Mouse (Mus musculus): ENCODE measurements around the gene 1700019D03Rik.
"Not testable (repeated sequence)": the region's sequence is repeated elsewhere in the genome, so short reads cannot be mapped to it uniquely, and the experiment has no call there.

1700019D03Rik gene

DNA sequence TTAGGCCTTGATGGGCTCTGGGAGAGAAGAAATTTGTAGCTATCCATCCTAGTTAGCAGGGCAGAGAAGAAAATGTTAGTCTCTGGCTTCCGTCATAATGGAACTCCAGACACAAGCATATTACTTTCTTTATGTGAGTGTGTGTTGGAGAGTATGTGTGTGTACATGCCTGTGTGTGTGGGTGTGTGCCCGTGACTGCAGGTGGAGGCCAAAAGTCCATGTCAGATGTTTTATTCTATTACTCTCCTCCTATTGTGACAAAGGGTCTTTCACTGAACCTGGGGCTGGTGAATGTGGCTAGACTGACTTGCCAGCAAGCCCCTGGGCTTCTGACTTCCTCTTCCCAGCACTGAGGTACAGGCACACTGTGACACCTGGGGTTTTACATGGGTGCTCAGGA is 65.5 kb downstream of the 1700019D03Rik start:
- no peak for DNase-seq (ENCODE audit: low spot score)

DNA sequence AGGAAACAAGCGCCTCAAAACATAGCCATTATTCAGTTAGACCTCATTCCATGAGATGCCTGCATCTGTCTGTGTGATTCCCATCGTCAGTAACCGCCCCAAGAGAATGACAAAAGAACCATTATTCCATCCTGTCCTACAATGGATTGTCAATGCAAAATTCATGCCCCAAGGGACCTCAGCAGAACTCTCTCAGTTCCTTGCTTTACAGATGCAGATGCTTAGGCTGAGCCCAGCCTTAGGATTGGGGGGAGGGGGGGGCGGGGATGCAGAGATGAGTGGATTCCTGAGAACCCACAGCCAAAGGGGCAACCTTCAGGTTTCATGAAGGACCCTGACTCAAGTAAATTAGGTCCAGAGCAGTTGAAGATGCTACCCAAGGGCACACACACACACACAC is 66.4 kb downstream of the 1700019D03Rik start:
- DNase-seq (ENCODE audit: low spot score) = no peak

DNA sequence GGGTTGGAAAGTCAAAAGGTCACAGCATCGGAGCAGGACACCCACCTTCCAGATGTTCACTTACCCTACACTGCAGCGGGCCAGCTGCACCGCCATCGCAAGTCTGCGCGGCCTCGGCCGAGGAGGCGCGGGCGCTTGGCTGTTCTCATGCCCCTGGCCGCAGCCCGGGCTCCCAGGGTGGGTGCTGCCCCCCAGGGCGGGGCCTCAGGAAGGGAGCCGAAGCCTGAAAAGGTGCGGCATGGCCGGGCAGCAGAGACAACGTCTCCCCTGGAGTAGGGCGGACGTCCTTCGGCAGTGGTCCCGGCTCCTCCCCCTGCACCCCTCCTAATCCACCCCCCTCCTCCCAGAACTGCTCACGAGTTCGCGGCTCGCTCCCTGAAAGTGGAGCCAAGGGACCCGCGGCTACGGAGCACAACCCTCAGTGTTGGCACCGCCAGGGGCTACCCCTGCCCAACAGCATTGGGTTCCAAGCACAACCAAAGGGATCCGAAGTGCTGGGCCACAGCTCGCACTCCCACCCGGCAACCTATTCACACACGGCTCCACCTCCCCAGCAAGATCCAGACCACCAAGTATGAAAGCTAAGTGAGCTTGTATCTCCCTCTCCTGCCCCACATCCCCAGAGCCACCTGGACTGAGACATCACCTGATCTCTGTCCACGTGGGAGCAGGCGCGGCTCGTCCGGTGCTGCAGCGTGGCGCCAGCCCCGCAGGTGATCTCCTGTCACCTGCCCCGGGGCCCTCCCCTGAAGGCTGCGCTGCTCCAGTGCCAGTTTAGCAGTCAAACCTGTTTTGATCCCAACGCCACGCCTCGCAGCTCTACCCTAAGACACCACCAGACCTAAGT is 67.2 kb downstream of the 1700019D03Rik start:
- DNase-seq (ENCODE audit: low spot score) = no peak

DNA sequence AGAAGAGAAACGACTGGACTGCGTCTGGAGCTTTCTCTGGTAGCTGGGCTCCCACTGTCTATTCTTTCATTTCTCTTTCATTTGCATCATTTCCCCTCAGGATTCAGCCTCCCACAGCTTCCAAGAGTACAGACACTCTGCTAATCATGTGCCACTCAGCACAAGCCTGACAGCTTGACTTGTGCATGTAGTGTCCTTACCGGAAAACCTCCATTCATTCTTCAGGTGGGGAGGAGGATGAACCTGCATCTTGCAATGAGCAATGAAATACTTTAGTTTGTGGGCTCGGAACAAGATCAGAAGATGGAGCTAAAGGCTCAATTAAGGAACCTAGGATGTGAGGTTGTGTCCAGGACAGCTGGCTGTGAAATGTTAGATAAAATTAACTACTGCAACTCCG is 67.8 kb downstream of the 1700019D03Rik start:
- DNase-seq (ENCODE audit: low spot score) = no peak

DNA sequence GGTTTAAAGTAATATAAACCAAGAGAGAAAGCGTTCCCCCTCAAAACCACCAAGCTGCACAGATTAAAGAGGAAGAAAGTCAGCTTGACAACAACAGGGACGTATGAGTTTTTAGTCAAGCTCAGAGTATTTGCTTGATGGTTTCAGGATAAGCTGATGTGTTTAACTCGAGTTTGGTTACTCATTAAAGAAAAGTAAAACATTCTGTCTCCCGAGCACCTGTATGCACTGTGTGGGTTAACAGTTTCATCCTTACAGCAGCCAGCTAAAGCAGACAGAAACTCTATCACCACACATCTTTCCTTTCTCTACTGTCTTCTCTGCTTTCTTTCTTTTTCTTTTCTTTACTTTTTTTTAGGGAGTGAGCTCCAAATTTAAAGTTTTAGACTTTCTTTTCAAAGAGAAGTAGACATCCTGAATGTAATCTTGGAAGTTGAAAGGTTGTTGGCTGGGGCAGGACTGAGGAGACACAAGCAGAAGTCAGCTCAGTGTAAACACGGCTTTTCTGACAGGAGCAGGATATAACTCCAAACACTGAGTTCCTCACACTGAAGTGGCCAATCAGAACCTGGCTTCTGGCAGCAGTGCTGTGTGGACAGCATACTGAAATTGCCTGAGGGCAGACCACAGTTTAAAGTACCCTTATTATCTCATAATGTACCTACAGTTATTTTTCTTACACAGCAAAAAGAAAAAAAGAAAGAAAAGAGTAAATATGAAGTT is 68.7 kb downstream of the 1700019D03Rik start:
- no peak for DNase-seq (ENCODE audit: low spot score)

DNA sequence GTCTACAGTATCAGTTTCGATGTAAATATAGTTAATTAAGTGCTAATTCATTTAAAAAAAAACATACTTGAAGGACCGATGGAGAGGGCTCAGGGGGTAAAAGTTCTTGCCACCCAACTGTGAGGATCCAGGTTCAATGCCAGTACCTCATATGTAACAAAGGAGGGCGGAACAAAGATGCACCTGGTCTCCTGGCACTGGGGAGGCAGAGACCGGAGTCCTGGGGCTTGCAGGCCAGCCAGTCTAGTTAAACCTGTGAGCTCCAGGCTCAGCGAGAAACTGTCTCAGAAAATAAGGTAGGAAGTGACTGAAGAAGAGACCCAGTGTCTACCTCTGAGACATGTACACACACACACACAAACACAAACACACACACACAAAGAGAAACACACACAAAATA is 72.1 kb downstream of the 1700019D03Rik start:
- DNase-seq (ENCODE audit: low spot score) = no peak

DNA sequence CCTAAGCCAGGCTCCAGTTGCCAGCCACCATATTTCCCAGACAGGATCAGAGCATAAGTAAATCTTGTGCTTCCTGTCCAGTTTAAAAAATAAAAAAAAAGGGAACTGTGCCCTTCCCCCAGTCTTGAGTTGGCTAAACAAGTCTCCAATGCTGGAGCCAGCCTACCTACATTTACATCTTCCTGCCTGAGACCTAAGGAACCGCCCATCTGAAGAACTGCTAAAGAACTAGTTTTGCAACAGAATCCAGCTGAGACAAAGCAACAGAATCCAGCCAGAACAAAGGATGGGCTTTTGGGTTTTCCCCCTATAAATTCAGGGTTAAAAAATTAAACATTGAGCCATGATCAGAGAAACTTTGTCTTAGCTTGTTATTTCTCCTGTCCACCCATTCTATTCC is 81.0 kb downstream of the 1700019D03Rik start:
- DNase-seq (ENCODE audit: low spot score) = no peak

DNA sequence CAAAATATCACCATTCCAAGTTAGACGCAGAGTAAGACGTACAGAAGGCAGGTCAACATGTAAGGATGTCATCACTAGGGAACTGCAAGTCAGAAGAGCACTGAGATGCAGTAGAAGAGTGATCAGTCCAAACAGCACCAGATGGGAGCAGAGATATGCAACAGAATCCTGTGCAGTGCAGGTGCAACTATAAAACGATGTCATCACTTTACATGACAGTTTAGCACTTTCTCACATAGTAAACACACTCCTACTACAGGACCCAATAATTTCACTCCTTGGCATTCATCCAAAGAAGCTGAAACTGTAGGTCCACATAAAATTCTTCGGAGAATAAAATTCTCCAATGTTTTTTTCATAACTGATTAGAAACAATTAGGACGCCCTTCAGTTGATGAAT is 85.5 kb downstream of the 1700019D03Rik start:
- no peak for DNase-seq (ENCODE audit: low spot score)

DNA sequence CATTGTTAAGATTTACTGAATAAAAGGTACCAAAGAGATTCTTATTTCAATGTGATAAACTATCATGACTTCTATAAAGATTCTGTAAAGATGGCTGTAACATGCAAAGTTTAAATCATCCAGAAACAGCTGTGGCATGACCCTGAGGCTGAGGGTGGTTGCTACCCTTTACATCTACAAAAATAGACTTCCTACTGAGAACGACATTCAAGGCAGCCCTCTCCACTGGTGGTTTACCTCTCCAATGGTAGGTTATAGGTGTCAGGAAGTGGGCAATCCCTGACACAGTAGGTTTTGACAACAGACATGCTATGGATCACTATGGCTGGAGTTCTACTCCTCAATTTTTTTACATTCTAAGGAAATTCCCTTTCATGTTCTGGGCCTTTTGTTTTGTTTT is 95.5 kb downstream of the 1700019D03Rik start:
- not testable (repeated sequence) for DNase-seq (ENCODE audit: low spot score)

DNA sequence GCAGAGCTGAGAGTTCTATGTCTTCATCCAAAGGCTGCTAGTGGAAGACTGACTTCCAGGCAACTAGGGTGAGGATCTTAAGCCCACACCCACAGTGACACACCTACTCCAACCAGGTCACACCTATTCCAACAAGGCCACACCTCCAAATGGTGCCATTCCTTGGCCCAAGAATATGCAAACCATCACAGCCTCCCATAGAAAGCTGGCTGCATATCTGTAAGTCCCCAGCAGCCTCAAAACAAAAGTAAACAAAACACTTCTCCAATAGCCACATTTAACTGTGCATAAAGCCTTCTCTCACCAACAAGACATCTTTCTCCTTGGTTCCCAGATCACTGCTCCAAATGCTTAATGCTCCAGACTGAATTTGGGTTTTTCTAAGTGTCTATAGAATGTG is 101.1 kb downstream of the 1700019D03Rik start:
- not testable (repeated sequence) for DNase-seq (ENCODE audit: low spot score)

DNA sequence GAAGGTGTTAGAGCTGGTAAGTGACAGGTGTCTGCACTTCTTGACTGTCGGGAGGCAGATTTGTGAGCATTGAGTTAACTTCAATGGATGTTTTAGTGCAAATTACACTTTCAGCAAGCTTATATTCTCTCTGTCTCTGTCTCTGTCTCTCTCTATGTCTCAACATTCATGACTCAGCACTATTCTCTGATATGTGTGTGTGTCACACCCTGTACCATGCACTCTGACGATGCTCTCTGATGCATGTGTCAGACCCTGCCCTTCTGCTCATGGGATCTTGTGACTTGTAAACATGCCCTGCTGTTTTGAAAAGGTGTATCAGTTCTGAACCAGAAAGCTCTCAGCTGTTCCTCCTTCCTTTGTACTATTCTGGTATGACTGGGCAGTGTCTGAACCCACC is 103.3 kb downstream of the 1700019D03Rik start:
- no peak for DNase-seq (ENCODE audit: low spot score)

DNA sequence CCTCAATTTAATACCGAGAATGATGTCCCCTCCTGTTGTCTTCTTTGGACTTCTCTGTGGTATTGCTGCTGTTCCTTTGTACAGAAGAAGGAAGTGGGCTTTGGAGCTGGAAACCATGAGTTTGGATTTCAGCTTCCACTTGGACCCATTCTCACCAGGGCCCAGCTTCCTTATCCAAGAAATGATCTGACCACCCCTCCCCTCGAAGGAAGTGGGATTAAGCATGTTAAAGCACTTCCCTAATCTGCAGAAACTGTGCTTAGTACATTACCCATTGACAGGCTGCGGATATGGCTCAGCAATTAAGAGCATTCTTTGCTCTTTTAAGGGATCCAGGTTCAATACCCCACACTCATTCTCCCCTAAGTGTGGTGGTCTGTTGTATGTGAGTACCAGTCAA is 110.2 kb downstream of the 1700019D03Rik start:
- no peak for DNase-seq (ENCODE audit: low spot score)

DNA sequence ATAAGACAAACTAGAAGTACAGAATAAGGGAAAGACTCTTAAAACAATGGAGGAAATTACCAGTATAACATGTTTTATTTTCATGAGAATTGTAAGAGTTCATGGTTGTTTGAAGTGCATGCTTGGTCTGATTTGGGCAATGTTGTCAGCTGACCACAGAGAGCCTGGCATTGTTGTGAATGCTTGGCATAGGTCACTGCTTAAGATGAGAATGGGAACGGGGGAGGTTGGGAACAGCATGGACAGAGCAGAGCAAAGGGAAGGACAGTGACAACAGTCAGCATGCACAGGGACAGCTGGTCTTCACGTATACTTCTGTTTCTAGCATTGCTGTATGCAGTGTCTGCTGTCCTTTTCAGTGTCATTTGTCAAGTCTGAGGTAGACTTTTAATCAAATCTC is 135.8 kb downstream of the 1700019D03Rik start:
- DNase-seq (ENCODE audit: low spot score) = no peak
